Mouse (Mus musculus) bone marrow macrophage, adult 2 months (primary cell): Measurements from ENCODE around the gene Map3k19.

Experiments
- CTCF ChIP-seq: IDR thresholded peaks from 2 replicates; pipeline ENCODE4 v1.5.1; 2012; ENCODE audit warnings: low read depth, mild to moderate bottlenecking, low read length, moderate library complexity
- POLR2A ChIP-seq: IDR thresholded peaks from 2 replicates; pipeline ENCODE4 v1.6.1; 2012; ENCODE audit warnings: mild to moderate bottlenecking, low read depth, low read length, borderline replicate concordance

GRCm38 (mm10) chr1:127780142-127780541 is 74.7 kb downstream of the Map3k19 start:
- TF ChIP-seq CTCF (no peak), POLR2A (no peak)
